Mouse (Mus musculus) stomach, embryonic 15.5 days (tissue): ENCODE data around the gene Nop2. TPM values are rescaled to one million over a fixed set of nuclear protein-coding genes. Genes with fewer than 3 reads are reported as not detected.

Experiments used
- ATAC-seq: fragments of 200-750 bp; cut with Nextera tagmentation; 2 replicates; pipeline ENCODE4 v1.8.0; 2017; ENCODE audit warnings: low read depth, moderate number of reproducible peaks, moderate TSS enrichment; ENCODE audit not compliant: insufficient read depth, low FRiP score
- H3K27ac ChIP-seq: fragments of 300-500 bp; sonication (generic); 2 replicates; pipeline ENCODE4 v1.5.1; 2015; ENCODE audit warnings: mild to moderate bottlenecking, inconsistent platforms
- H3K27me3 ChIP-seq: fragments of 300-500 bp; sonication (generic); replicated peaks from 2 replicates; pipeline ENCODE4 v1.6.1; 2015; ENCODE audit warnings: inconsistent platforms
- H3K36me3 ChIP-seq: fragments of 300-500 bp; sonication (generic); 2 replicates; pipeline ENCODE4 v1.6.1; 2015; ENCODE audit warnings: inconsistent platforms
- H3K4me1 ChIP-seq: fragments of 300-500 bp; sonication (generic); 2 replicates; pipeline ENCODE4 v1.6.1; 2015; ENCODE audit warnings: inconsistent platforms
- H3K4me2 ChIP-seq: fragments of 300-500 bp; sonication (generic); 2 replicates; pipeline ENCODE4 v1.6.1; 2015; ENCODE audit warnings: mild to moderate bottlenecking, inconsistent platforms
- H3K4me3 ChIP-seq: fragments of 300-500 bp; sonication (generic); replicated peaks from 2 replicates; pipeline ENCODE4 v1.5.1; 2015; ENCODE audit warnings: inconsistent platforms
- H3K9ac ChIP-seq: fragments of 300-500 bp; sonication (generic); 2 replicates; pipeline ENCODE4 v1.6.1; 2015; ENCODE audit warnings: inconsistent platforms
- H3K9me3 ChIP-seq: fragments of 300-500 bp; sonication (generic); 2 replicates; pipeline ENCODE4 v1.6.1; 2016; ENCODE audit warnings: inconsistent platforms
- WGBS: fragments of 180-500 bp; shearing (Covaris S2); methylation state at CpG from one replicate; pipeline ENCODE4 v1.1.7; 2015; 5-methylcytosine and 5-hydroxymethylcytosine counted together
- polyA plus RNA-seq: library from polyadenylated mRNA; unstranded; fragments of >200 nt; fragmentation: Nextera tagmentation; extraction: Ambion mirVana; gene quantifications from 2 replicates; pipeline ENCODE4 v1.2.1, GENCODE M21; 2015

Gene Nop2
- polyA plus RNA-seq, 1 experiment from 2014 or later, result 55.6 TPM

GRCm38 (mm10) chr6:125146797-125147196 is 15.1 kb downstream of the Nop2 start:
- H3K4me1 ChIP-seq, result peaks cover 44% of the 10 kb centered on the region
- H3K36me3 ChIP-seq, result peaks cover 17% of the 10 kb centered on the region
- H3K9ac ChIP-seq, result no peak overlapping the region
- H3K27ac ChIP-seq, result no peak overlapping the region
- 76% methylated on average over 4 of the region's 4 CpGs for WGBS
- H3K4me3 ChIP-seq, result peak overlapping the region; percentile 5; the same call in 1 of the 2 replicates
- no peaks in the 10 kb centered on the region for H3K27me3 ChIP-seq
- H3K4me2 ChIP-seq, result peak overlapping the region; percentile 79
- no peaks in the 10 kb centered on the region for H3K9me3 ChIP-seq
- no peak for ATAC-seq

DNA sequence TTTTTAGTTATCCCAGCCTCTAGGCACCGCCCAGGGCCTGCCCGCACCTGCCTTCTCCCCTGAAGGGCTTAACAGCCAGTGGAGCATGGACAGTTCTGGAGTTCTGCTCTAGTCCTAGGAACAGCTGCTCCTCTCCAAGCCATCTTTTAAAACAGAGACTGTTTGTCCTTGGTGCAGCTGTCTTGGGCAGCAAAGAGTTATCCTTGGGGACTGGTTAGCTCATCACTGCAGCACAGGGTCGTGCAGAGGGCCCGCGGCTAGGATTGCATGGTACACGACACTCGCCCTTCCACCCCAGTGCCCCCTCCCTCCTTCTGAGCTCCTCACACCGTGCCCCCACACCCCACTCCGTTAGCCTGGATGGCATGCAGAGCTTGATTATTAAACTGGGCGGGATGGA is 15.6 kb downstream of the Nop2 start:
- peaks cover 44% of the 10 kb centered on the region for H3K4me1 ChIP-seq
- peaks cover 14% of the 10 kb centered on the region for H3K36me3 ChIP-seq
- WGBS, result 66% methylated on average over 9 of the region's 10 CpGs
- no peaks in the 10 kb centered on the region for H3K27me3 ChIP-seq
- H3K9me3 ChIP-seq, result no peaks in the 10 kb centered on the region
- peak overlapping the region; percentile 79 for H3K4me2 ChIP-seq
- no peak overlapping the region; the same call in 1 of the 2 replicates for H3K27ac ChIP-seq
- H3K9ac ChIP-seq, result no peak overlapping the region
- no peak overlapping the region for H3K4me3 ChIP-seq
- no peak for ATAC-seq

DNA sequence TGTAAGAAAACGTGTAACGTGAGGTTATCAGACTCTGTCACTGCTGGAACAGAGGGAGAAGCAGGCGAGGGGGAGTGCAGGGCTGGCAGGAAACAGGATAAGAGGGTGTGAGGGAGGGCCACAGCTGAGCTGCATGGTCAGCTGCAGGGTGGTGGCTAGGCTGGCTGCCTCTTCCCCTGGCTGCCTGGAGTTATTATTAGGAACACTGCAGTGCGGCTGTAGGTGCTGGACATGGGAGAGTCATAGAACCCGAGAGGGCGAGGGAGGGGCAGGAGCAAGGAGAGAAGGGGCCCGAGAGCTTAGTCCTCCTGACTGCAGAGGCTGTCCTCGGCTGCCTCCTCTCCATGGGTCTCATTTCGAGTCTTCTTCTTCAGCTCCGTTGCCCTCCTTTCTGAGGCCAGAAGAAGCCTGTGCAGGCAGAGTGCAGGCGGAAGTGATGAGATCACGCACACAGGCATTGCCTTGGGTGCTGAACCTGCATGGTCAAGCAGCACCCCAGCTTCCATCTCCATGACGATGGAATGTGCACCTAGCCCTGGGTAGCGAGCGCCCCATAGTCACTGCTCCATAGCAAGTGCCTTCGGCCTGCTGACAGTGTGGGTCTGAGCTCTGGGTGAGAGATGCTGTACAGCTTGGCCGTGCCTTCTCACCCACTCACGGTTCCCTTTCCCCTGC is 16.7 kb downstream of the Nop2 start:
- H3K9ac ChIP-seq, result no peak overlapping the region
- WGBS, result 58% methylated on average over 18 of the region's 18 CpGs
- peaks cover 14% of the 10 kb centered on the region for H3K36me3 ChIP-seq
- H3K27me3 ChIP-seq, result no peaks in the 10 kb centered on the region
- no peak overlapping the region for H3K4me3 ChIP-seq
- peaks cover 49% of the 10 kb centered on the region for H3K4me1 ChIP-seq
- H3K9me3 ChIP-seq, result no peaks in the 10 kb centered on the region
- no peak for ATAC-seq
- H3K27ac ChIP-seq, result peak overlapping the region; percentile 44
- H3K4me2 ChIP-seq, result peak overlapping the region; percentile 27; the same call in 1 of the 2 replicates

GRCm38 (mm10) chr6:125148926-125149568 is 17.3 kb downstream of the Nop2 start:
- H3K27me3 ChIP-seq, result no peaks in the 10 kb centered on the region
- H3K9me3 ChIP-seq, result no peaks in the 10 kb centered on the region
- H3K36me3 ChIP-seq, result peaks cover 8% of the 10 kb centered on the region
- no peak overlapping the region for H3K9ac ChIP-seq
- H3K4me1 ChIP-seq, result peaks cover 49% of the 10 kb centered on the region
- H3K27ac ChIP-seq, result peak overlapping the region; percentile 44
- no peak for ATAC-seq
- 0 out of 2 replicates have a peak overlapping the region, but pooled peaks have one; percentile 16 for H3K4me2 ChIP-seq
- WGBS, result 69% methylated on average over 16 of the region's 16 CpGs
- no peak overlapping the region for H3K4me3 ChIP-seq

DNA sequence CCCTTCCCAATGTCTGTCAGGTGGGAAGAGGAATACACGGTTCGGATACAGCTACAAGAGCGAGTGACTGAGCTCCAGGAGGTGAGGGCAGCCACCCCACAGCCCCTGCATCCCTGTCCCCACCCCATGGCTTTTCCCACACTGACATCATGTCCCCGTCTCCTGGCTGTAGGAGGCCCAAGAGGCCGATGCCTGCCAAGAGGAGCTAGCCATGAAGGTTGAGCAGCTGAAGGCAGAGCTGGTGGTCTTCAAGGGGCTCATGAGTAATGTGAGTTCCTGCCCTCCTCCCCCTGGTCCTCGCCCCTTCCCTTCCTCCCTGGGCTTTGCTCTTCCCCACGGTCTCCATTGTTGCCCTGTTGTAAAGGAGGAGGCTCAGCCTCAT is 17.9 kb downstream of the Nop2 start:
- no peak overlapping the region for H3K4me2 ChIP-seq
- H3K9ac ChIP-seq, result no peak overlapping the region
- peaks cover 5% of the 10 kb centered on the region; the same call in 1 of the 2 replicates for H3K36me3 ChIP-seq
- H3K4me3 ChIP-seq, result no peak overlapping the region
- H3K9me3 ChIP-seq, result no peaks in the 10 kb centered on the region
- no peak for ATAC-seq
- H3K27ac ChIP-seq, result no peak overlapping the region
- 73% methylated on average over 7 of the region's 7 CpGs for WGBS
- peaks cover 47% of the 10 kb centered on the region for H3K4me1 ChIP-seq
- H3K27me3 ChIP-seq, result no peaks in the 10 kb centered on the region

DNA sequence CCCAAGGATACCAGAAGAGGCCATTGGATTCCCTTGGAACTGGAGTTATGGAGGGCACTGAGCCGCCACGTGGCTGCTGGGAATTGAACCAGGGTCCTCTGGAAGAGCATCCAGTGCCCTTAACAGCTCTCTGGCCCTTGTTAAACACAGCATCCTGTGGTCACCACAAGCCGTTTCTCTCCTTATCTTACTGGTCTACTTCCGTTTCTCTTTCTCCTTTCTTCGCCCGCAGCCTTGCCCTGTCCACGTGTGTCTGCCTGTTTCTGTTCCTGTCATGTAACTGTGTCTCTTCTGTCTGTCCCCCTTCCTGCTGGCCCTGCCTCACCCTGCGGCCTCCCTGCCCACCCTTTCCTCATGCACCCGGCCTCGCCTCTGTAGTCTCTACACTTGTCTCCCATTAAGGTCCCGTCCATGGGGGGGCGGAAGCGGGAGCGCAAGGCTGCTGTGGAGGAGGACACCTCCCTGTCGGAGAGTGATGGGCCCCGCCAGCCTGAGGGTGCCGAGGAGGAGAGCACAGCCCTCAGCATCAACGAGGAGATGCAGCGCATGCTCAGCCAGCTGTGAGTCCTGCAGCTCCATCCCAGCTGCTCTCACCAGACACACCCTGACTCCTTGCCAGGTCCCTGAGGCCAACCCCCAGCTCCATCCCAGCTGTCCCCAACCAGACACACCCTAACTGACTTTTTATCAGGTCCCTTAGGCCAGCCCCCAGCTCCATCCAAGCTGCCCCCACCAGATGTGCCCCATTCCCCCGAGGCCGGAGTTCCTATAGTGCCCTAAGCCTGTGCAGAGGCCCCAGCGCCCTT is 20.7 kb downstream of the Nop2 start:
- no peaks in the 10 kb centered on the region for H3K27me3 ChIP-seq
- no peaks in the 10 kb centered on the region for H3K9me3 ChIP-seq
- ATAC-seq, result no peak
- peaks cover 23% of the 10 kb centered on the region for H3K4me1 ChIP-seq
- H3K4me3 ChIP-seq, result no peak overlapping the region
- peaks cover 5% of the 10 kb centered on the region; the same call in 1 of the 2 replicates for H3K36me3 ChIP-seq
- WGBS, result 78% methylated on average over 22 of the region's 22 CpGs
- no peak overlapping the region for H3K9ac ChIP-seq
- H3K4me2 ChIP-seq, result no peak overlapping the region
- no peak overlapping the region for H3K27ac ChIP-seq

DNA sequence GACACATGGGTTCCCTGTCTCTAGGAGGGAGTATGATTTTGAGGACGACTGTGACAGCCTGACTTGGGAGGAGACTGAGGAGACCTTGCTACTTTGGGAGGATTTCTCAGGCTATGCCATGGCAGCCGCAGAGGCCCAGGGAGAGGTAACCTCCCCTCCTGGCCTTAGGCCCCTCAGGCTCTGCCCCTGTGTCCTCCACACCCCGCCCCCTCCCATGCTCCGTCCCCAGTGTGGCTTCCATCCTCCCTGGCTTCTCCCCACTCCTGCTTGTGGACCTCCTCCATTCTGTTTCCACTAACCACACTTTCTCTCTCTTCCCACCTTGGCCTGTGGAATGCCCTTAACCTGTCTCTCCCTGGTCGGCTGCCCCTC is 21.3 kb downstream of the Nop2 start:
- no peak overlapping the region for H3K27ac ChIP-seq
- no peaks in the 10 kb centered on the region for H3K27me3 ChIP-seq
- 70% methylated on average over 5 of the region's 5 CpGs for WGBS
- no peaks in the 10 kb centered on the region for H3K9me3 ChIP-seq
- peaks cover 20% of the 10 kb centered on the region for H3K4me1 ChIP-seq
- no peak for ATAC-seq
- no peak overlapping the region for H3K4me2 ChIP-seq
- peaks cover 7% of the 10 kb centered on the region for H3K36me3 ChIP-seq
- no peak overlapping the region for H3K9ac ChIP-seq
- no peak overlapping the region for H3K4me3 ChIP-seq

- H3K9ac ChIP-seq, result no peak overlapping the region
- H3K4me3 ChIP-seq, result no peak overlapping the region
- H3K4me2 ChIP-seq, result no peak overlapping the region
- peaks cover 10% of the 10 kb centered on the region for H3K36me3 ChIP-seq
- H3K9me3 ChIP-seq, result no peaks in the 10 kb centered on the region
- H3K27me3 ChIP-seq, result no peaks in the 10 kb centered on the region
- H3K4me1 ChIP-seq, result peaks cover 14% of the 10 kb centered on the region
- ATAC-seq, result no peak
- 81% methylated on average over 4 of the region's 4 CpGs for WGBS
- H3K27ac ChIP-seq, result no peak overlapping the region
These were observed 22.0 kb downstream of the Nop2 start for GRCm38 (mm10) chr6:125153682-125154081.

DNA sequence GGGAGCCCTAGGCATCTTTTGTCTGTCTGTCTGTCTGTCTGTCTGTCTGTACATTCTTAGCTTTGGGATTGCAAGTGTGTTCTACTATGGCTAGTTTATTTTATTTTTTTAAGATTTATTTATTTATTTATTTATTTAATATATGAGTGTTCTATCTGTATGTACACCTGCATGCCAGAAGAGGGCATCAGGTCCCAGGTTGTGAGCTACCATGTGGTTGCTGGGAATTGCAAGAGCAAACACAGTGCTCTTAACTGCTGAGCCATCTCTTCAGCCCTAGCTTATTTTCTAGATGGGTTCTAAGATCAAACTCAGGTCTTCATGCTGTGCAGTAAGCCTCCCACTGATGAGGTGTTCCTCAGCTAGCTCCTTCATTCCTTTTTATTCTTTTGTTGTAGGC is 22.8 kb downstream of the Nop2 start:
- H3K4me1 ChIP-seq, result 0 out of 2 replicates have a peak, but pooled peaks cover 9% of the 10 kb centered on the region

GRCm38 (mm10) chr6:125155262-125155661 is 23.6 kb downstream of the Nop2 start:
- no peak overlapping the region for H3K9ac ChIP-seq
- H3K27me3 ChIP-seq, result no peaks in the 10 kb centered on the region
- no peak overlapping the region for H3K27ac ChIP-seq
- no peak overlapping the region for H3K4me3 ChIP-seq
- 82% methylated on average over 8 of the region's 8 CpGs for WGBS
- 0 out of 2 replicates have a peak, but pooled peaks cover 6% of the 10 kb centered on the region for H3K4me1 ChIP-seq
- no peak overlapping the region for H3K4me2 ChIP-seq
- no peak for ATAC-seq
- H3K36me3 ChIP-seq, result peaks cover 15% of the 10 kb centered on the region
- H3K9me3 ChIP-seq, result no peaks in the 10 kb centered on the region

More for the DNA sequence above, 22.8 kb downstream of the Nop2 start:
- Histone ChIP-seq H3K27me3 (no peaks in the 10 kb centered on the region), H3K9ac (no peak overlapping the region), H3K9me3 (no peaks in the 10 kb centered on the region), H3K4me3 (no peak overlapping the region), H3K27ac (no peak overlapping the region), H3K4me2 (no peak overlapping the region), H3K36me3 (peaks cover 10% of the 10 kb centered on the region)
- no peak for ATAC-seq

GRCm38 (mm10) chr6:125156491-125156890 is 24.8 kb downstream of the Nop2 start:
- Histone ChIP-seq H3K27ac (no peak overlapping the region), H3K4me3 (no peak overlapping the region), H3K27me3 (no peaks in the 10 kb centered on the region), H3K4me1 (peaks cover 17% of the 10 kb centered on the region), H3K9me3 (no peaks in the 10 kb centered on the region), H3K4me2 (no peak overlapping the region), H3K9ac (no peak overlapping the region), H3K36me3 (peaks cover 17% of the 10 kb centered on the region; the same call in 1 of the 2 replicates)
- WGBS, result 79% methylated on average over 3 of the region's 3 CpGs
- ATAC-seq, result no peak
